Mouse (Mus musculus) lung, embryonic 14.5 days (tissue): ENCODE measurements around the gene Phactr2. TPM values are rescaled to one million over a fixed set of nuclear protein-coding genes. Genes with fewer than 3 reads are reported as not detected.

Source experiments
- ATAC-seq: fragments of 200-750 bp; cut with Nextera tagmentation; 2 replicates; pipeline ENCODE4 v1.8.0; 2017; ENCODE audit warnings: mild to moderate bottlenecking, moderate TSS enrichment, moderate library complexity; ENCODE audit not compliant: insufficient read depth
- DNase-seq: peaks from one replicate; pipeline ENCODE4 v3.0.0-alpha.2; 2015
- H3K27ac ChIP-seq: fragments of 300-500 bp; sonication (generic); 2 replicates; pipeline ENCODE4 v1.5.1; 2014; ENCODE audit warnings: low read depth, mild to moderate bottlenecking, moderate library complexity
- H3K27me3 ChIP-seq: fragments of 300-500 bp; sonication (generic); 2 replicates; pipeline ENCODE4 v1.6.1; 2014; ENCODE audit warnings: low read length, control low read depth; ENCODE audit not compliant: insufficient read depth
- H3K36me3 ChIP-seq: fragments of 300-500 bp; sonication (generic); 2 replicates; pipeline ENCODE4 v1.6.1; 2014; ENCODE audit warnings: control low read depth; ENCODE audit not compliant: insufficient read depth
- H3K4me1 ChIP-seq: fragments of 300-500 bp; sonication (generic); 2 replicates; pipeline ENCODE4 v1.6.1; 2014; ENCODE audit warnings: antibody characterized with exemption, control low read depth; ENCODE audit not compliant: insufficient read depth
- H3K4me2 ChIP-seq: fragments of 300-500 bp; sonication (generic); 2 replicates; pipeline ENCODE4 v1.6.1; 2014; ENCODE audit warnings: mild to moderate bottlenecking
- H3K4me3 ChIP-seq: fragments of 300-500 bp; sonication (generic); 2 replicates; pipeline ENCODE4 v1.5.1; 2014; ENCODE audit warnings: low read depth, low read length
- H3K9ac ChIP-seq: fragments of 300-500 bp; sonication (generic); 2 replicates; pipeline ENCODE4 v1.6.1; 2014
- H3K9me3 ChIP-seq: fragments of 300-500 bp; sonication (generic); 2 replicates; pipeline ENCODE4 v1.6.1; 2016; ENCODE audit warnings: low read depth, low read length, control low read depth
- CTCF ChIP-seq: IDR thresholded peaks from 2 replicates; pipeline ENCODE4 v1.5.1; 2016; ENCODE audit warnings: antibody characterized with exemption, low read depth
- WGBS: fragments of 180-500 bp; shearing (Covaris S2); extraction: QIAGEN DNeasy Blood & Tissue Kit; methylation state at CpG from one replicate; pipeline ENCODE4 v1.1.7; 2014; 5-methylcytosine and 5-hydroxymethylcytosine counted together
- polyA plus RNA-seq: library from polyadenylated mRNA; unstranded; fragments of >200 nt; fragmentation: Nextera tagmentation; extraction: Ambion mirVana; gene quantifications from 2 replicates; pipeline ENCODE4 v1.2.1, GENCODE M21; 2014

Phactr2 gene
- polyA plus RNA-seq, 1 experiment from 2014 or later = 40.7 TPM

- no peaks in the 10 kb centered on the region; the same call in 1 of the 2 replicates for H3K36me3 ChIP-seq
- H3K4me2 ChIP-seq = no peak overlapping the region
- peak; percentile 73 for DNase-seq
- H3K9ac ChIP-seq = no peak overlapping the region
- peaks cover 13% of the 10 kb centered on the region for H3K4me1 ChIP-seq
- ATAC-seq = peak; percentile 74
- no peak overlapping the region for H3K4me3 ChIP-seq
- H3K27me3 ChIP-seq = no peaks in the 10 kb centered on the region
- TF ChIP-seq CTCF = no peak
- 22% methylated on average over 2 of the region's 2 CpGs for WGBS
- H3K9me3 ChIP-seq = no peaks in the 10 kb centered on the region
- peak overlapping the region; percentile 61 for H3K27ac ChIP-seq
Observed at GRCm38 (mm10) chr10:13171461-13171860, 302.8 kb downstream of the Phactr2 start.

GRCm38 (mm10) chr10:13170739-13171448, 303.3 kb downstream of the Phactr2 start:
- 23% methylated on average over 12 of the region's 12 CpGs for WGBS
- H3K4me3 ChIP-seq = no peak overlapping the region
- no peak overlapping the region for H3K4me2 ChIP-seq
- DNase-seq (peak; percentile 89), ATAC-seq (peak; percentile 88)
- no peak overlapping the region for H3K9ac ChIP-seq
- peak; percentile 17; the same call in 1 of the 2 replicates for TF ChIP-seq CTCF
- no peaks in the 10 kb centered on the region for H3K27me3 ChIP-seq
- no peaks in the 10 kb centered on the region; the same call in 1 of the 2 replicates for H3K36me3 ChIP-seq
- peaks cover 13% of the 10 kb centered on the region for H3K4me1 ChIP-seq
- peak overlapping the region; percentile 64 for H3K27ac ChIP-seq
- no peaks in the 10 kb centered on the region for H3K9me3 ChIP-seq

DNA sequence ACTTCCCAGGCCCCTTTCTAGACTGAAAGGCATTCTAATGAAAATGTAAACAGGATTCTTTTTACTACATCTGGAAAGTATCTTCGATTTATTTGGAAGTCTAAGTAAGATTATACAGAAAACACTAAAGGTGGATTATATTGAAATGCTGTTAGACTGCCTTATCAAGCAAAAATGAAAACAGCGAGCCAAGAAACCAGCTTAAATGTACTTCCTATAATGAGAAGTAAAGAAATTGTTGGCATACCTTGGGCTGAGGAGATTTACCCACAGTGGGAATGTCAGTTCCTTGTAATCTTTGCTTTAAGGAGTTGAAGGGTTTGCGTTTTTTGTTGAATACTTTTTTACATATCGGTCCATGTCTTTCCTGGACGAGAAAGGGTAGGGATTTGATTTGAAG, 305.8 kb downstream of the Phactr2 start:
- Histone ChIP-seq H3K4me1 (peaks cover 13% of the 10 kb centered on the region), H3K9me3 (no peaks in the 10 kb centered on the region), H3K27ac (0 out of 2 replicates have a peak overlapping the region, but pooled peaks have one; percentile 14), H3K27me3 (no peaks in the 10 kb centered on the region), H3K4me2 (no peak overlapping the region), H3K36me3 (no peaks in the 10 kb centered on the region), H3K4me3 (no peak overlapping the region), H3K9ac (no peak overlapping the region)
- TF ChIP-seq CTCF = no peak
- ATAC-seq (no peak), DNase-seq (peak; percentile 42)
- 51% methylated on average over 5 of the region's 5 CpGs for WGBS

DNA sequence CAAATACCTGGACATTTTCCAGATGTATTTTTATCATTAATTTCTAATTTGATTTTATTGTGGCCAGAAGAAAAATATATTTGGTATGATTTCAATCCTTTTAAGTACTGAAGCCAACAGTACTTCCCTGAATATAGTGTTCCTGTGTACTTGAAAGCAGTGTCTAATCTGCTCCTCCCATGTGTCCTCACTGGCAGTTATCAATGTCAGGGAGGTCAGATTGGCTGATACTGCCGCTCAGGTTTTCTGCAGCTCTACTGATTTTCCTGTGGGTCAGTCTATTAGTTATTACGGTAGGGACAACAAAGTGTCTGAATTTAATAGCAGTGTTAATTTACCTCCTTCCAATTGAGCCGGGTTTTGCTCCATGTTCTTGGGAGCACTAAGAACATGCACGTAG, 312.2 kb downstream of the Phactr2 start:
- Histone ChIP-seq H3K4me2 (no peak overlapping the region), H3K27me3 (no peaks in the 10 kb centered on the region), H3K27ac (no peak overlapping the region), H3K9ac (no peak overlapping the region), H3K4me1 (no peaks in the 10 kb centered on the region), H3K36me3 (no peaks in the 10 kb centered on the region), H3K9me3 (no peaks in the 10 kb centered on the region; the same call in 1 of the 2 replicates), H3K4me3 (no peak overlapping the region)
- DNase-seq (no peak), ATAC-seq (no peak)
- WGBS = 63% methylated on average over 4 of the region's 4 CpGs
- no peak for TF ChIP-seq CTCF

GRCm38 (mm10) chr10:13160913-13161312, 313.3 kb downstream of the Phactr2 start:
- H3K9me3 ChIP-seq = no peaks in the 10 kb centered on the region; the same call in 1 of the 2 replicates
- TF ChIP-seq CTCF = no peak
- H3K9ac ChIP-seq = no peak overlapping the region
- H3K27ac ChIP-seq = no peak overlapping the region
- DNase-seq (no peak), ATAC-seq (no peak)
- no peak overlapping the region for H3K4me3 ChIP-seq
- no peaks in the 10 kb centered on the region for H3K27me3 ChIP-seq
- H3K4me1 ChIP-seq = no peaks in the 10 kb centered on the region
- H3K4me2 ChIP-seq = no peak overlapping the region
- 91% methylated on average over 4 of the region's 4 CpGs for WGBS
- no peaks in the 10 kb centered on the region for H3K36me3 ChIP-seq

Other genes starting within 250 kb of the Phactr2 start
- 48.9 and 60.4 TPM in 2 replicates for gene Fuca2, start 25.1 kb upstream of the Phactr2 start, polyA plus RNA-seq
- 6.1 and 6.6 TPM in 2 replicates for gene Adat2, start 78.5 kb upstream of the Phactr2 start, polyA plus RNA-seq
- 26.8 and 27.6 TPM in 2 replicates for gene Pex3, start 78.7 kb upstream of the Phactr2 start, polyA plus RNA-seq